Mouse (Mus musculus) erythroblast, adult 5-6 weeks (primary cell): ENCODE data around the gene Atp6v1g2. TPM values are rescaled to one million over a fixed set of nuclear protein-coding genes. Genes with fewer than 3 reads are reported as not detected.
"Not testable (repeated sequence)": the region's sequence is repeated elsewhere in the genome, so short reads cannot be mapped to it uniquely, and the experiment has no call there.

ENCODE experiments used
- ATAC-seq: replicated peaks from 2 replicates; pipeline ENCODE4 v1.8.0; 2016; ENCODE audit warnings: moderate number of reproducible peaks, mild to moderate bottlenecking, moderate TSS enrichment, inconsistent platforms; ENCODE audit not compliant: poor library complexity, low FRiP score, severe bottlenecking
- total RNA-seq, 2 experiments: library from RNA; stranded (forward) in 1 of 2; stranded (reverse) in 1 of 2; fragments of 150-400 nt in 1 of 2; fragments of 200-764, 138-1000 nt in 1 of 2; gene quantifications; 2 replicates each; pipeline versions ENCODE4 v1.2.3 to v1.2.4; 2015 to 2017; ENCODE audit warnings: low replicate concordance in 2 of 2

Gene Atp6v1g2
- total RNA-seq, 2 experiments from 2014 or later, result 2.7 to 3.8 TPM

DNA sequence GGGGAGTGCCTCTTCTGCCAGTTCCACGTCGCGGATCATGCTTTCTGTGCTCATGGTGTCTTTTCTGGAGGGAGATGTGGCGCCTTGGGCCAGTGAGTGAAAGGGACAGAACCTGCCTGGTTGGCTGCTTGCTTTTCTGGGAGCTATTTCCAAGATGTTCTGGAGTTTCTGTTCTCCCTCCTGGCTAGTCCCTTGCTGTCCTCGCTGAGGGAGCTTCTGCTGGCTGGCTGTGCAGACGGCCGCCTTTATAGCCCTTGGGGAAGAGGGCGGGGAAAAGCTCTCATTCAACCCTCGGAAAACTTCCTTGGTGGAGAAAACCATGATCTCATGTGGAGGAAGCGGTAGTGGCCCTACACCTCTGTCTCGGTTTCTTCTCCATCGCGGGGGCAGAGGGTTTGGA is 31.7 kb upstream of the Atp6v1g2 start, which contains the start of gene Tnf:
Gene Tnf (minus strand): TSS at position 221 of the 400 bp plus-strand sequence.
- ATAC-seq, result no peak

DNA sequence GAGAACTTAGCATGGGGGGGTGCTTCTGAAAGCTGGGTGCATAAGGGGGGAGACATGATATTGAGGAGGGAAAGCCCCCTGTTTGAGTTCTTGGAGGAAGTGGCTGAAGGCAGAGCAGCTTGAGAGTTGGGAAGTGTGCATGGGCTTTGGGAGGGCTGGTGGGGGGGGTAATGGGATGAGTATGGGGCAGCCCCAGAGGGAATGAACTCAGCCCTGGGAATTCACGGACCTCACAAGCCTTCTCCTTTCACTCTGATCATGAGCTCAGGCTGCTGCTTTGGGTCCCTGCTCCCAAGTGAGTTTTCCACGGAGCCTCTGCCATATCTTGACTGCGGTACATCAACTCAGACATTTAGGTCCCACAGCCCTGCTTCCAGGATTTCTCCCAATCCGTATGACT is 31.0 kb upstream of the Atp6v1g2 start:
- no peak for ATAC-seq

DNA sequence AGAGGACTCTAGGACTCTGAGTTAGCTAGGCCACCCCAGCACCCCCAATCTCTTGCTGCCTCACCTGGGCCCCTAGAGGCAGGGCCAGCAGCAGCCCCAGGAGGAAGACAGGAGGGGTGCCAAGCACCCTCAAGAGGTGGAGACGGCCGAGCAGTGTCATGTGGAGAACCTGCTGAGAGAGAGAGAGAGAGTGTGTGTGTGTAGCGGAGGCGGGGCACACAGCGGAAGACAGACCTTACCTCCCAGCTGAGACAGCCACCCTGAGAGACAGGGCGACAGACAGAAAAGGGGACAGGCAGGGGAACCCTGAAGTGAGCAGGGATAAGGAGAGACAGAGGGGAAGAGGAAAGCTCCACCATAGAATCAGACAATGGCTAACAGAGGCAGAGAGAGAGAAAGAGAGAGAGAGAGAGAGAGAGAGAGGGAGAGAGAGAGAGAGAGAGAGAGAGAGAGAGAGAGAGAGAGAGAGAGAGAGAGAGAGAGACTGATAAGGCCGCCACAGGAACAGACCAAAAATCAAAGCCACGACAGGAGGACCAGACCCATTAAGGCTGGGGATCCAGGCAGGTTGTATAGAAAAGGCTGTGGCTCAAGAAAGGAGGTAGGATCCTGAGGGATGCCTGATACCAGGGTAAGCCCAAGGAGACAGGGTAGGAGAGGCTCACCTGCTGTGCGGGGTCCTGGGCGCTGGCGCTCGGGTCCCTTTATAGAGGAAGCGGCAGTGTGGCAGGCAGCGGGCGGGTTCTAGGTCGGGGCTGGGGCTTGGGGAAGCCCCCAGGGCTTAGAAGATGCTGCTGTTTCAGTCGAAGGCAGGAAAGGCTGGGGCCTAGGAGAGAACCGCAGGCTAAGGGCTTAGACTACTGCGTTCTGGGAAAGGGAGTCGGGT is 28.7 kb upstream of the Atp6v1g2 start, which contains the start of gene Lta:
Gene Lta (minus strand): TSS at position 858 of the 886 bp plus-strand sequence.
- no peak for ATAC-seq

DNA sequence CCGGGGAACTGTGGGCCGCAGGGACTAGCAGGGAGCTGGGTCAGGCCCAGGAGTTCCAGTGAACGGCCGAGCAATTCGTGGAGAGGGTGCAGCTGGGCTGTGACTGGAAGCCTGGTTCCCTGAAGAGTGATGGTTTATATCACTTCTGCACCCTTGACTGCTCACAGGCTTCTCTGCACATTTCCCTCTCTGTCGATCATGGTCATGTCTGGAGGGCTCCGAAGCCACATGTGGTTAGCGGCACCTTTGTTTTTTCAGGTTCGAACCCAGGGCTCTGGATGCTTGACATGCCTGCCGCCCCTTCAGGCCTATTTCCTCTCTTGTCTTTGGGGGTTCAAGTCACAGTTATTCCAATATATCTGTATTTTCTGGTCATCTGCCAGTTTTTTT is 28.1 kb upstream of the Atp6v1g2 start:
- ATAC-seq, result no peak

DNA sequence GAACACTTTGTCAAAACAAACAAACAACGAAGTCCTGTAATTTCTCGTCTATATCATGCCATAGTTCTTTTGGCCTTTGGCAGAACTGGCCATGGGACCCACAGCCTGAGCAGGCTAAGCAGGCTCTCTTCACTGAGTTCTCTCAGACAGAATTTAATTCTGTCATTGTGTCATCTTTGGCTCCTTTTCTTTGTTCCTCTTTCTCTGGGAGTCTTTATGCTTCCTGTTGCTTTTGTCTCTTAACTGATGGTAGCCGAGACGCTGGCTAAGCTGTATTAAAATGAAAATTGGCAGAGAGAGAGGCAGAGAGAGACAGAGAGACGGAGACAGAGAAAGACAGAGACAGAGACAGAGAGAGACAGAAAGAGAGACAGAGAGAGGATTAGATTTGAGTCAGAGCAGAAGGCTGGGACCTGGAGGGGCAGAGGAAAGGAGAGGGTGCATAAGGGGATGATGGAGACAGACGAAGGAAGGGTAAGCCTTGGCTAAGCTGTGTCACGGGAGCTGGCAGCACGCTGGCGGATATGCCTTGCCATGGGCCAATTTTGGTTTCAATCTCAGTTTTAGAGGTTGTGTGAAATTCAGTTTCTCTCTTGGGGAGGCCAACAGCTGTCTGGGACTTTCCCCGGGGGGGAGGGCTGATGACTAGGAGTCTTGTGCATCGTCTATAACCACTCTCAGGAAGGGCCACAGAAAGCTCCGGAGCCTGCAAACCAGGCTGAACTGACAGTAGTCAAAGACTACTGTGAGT is 23.5 kb upstream of the Atp6v1g2 start:
- ATAC-seq, result no peak

DNA sequence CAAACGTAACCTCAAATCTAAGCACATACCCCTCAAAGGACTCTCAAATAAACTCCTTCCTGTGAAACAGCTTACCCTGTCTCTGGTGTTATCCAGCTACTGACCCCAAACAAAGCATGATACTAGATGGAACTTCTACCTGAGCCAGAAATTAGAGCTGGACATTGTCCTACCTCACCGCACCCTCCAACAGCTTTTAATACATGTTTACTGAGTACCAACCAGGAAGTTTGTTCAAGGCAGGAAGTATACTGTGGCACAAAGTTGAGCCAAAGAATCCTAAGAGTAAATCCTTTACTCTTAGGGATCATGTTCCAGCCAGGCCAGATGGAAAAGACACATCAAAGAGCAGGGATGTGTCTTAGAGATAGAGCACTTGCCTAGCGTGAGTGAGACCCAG is 22.9 kb upstream of the Atp6v1g2 start:
- no peak for ATAC-seq

DNA sequence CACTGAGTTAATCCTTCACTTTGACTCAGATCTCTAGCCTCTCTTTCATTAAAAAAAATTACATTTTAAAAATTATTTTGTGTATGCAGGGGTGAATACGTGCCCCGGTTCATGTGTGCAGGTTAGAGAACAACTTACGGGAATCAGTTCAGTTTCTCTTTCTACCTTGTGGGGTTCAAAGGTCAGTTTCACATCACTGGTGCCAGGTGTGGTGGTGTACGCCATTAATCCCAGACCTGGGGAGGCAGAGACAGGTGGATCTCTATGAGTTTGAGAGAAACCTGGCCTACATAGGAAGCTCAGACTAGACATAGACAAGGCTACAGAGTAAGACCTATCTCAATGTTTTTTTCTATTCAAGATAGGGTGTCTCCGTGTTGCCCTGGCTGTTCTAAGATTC is 20.4 kb upstream of the Atp6v1g2 start:
- ATAC-seq, result no peak

DNA sequence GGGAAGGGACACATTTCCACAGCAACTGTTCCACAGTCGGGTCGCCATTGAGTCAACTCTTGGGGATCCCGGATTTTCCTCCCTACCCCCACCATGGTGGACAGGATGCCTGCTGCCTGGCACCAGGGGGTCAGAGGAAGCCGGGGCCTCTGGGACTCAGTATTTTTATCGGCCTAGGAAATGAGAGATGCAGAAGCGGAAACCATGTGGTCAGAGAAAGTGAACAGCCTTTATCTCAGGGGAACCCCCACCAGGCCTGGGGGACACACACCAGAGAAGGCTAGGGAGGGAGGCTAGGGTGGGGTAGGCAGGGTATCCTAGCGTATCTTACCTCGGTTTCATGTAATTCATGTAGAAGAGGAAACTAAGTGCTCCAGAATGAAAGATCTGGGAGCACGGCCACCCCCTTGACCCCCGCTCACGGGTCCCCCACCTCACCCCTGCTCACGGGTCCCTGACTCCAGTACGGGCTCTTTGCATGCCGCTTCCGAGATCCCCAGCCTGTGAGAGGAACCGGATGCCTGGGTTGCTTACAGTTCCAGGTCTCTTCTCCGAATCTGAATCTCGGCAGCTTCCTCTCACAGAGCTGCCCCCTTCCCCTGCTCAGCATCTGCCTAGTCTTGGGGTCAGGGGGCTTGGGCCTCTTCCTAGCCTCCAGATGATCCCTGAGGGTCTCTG is 14.8 kb upstream of the Atp6v1g2 start:
- ATAC-seq, result no peak

DNA sequence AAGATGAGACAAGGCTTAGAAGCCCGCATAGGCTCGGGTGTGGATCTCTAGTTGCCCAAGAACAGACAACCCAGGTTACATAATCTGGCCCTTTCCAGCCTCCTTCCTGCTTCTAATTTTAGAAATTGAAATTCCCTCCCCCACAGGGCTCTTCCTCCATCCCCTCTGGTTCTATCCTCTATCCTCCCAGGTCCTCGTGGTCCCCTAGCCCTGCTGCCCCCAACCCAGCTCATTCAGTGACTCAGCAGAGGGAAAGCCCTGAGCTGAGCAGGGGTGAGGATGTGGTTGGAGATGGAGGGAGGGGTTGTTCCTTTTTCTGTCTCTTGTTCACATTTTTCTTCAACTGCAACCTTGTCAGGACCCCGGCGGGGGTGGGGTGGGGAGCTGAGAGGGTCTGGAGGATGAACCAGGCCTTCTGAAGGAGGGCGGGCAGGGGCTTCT is 13.8 kb upstream of the Atp6v1g2 start:
- no peak for ATAC-seq

DNA sequence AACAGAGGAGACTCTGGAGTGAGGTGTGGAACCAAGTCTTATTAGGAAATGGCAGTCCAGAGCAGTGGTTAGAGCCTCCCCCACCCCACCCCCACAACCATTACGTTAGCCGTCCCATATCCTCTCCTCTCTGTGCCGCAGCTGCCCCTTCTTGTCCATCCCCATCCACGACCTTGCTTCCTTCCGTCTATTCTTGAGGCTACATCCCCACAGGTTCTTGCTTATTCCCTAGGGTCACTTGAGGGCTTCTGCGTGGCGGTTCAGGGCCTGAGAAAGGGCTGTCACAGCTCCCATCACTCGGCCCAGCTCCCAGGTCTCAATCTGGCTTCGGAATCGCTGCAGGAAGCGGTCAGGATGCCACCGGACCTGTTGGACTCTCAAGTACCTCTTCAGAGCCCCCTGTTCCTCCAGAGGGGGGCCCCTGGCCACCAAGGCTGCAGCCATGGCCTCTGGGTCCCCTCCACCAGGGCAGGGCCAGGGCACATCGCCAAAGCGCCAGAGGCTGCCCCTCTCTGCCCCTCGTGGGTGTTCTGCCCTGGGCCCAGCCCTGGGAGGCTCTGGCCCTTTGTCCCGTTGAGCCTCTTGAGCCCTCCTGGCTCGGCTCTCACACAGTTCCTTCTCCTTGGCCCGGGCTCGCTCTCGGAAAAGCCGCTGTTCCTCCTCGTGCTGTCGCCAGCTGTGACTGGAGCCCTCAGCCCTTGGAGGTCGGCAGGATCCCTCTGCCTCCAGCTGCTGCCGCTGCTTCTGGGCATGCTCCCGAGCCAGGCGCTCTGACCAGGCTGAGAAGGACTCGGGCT is 13.1 kb upstream of the Atp6v1g2 start, which contains the start of gene Gm16181:
Gene Gm16181 (plus strand): TSS at position 679 of the 797 bp plus-strand sequence.
- ATAC-seq, result no peak

DNA sequence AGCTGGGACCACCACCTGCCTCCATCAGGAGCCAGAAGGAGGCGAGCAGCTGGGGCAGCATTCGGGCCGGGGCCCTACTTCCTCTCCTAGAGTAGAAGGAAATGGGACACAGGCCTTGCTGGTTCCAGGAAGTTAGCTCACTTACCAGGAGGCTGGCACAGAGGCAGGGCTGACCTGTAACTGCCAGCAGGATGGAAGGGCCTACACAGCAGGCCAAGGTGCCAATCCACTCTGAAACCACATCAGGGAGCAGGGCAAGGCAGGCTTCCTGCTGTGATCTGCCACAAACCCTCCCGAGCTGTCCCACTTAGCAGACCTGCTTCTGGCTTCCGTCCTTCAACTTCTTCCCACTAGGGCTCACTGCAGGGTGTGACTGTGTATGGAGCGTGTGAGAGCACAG is 11.2 kb upstream of the Atp6v1g2 start:
- ATAC-seq, result no peak

DNA sequence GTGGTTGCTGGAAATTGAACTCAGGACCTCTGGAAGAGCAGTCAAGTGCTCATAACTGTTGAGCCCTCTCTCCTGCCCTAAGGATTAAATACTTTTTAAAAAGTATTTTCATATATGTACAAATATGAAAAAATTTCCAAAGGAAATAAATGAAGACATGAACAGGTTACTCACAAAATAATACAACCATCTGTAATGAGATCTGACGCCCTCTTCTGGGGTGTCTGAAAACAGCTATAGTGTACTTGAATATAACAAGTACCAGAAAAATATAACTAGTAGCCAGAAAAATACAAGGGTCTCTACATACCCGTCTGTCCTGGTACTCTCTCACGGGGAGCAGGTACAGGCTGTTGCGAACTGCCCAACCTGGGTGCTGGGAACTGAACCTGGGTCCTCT is 8.8 kb upstream of the Atp6v1g2 start:
- no peak for ATAC-seq

DNA sequence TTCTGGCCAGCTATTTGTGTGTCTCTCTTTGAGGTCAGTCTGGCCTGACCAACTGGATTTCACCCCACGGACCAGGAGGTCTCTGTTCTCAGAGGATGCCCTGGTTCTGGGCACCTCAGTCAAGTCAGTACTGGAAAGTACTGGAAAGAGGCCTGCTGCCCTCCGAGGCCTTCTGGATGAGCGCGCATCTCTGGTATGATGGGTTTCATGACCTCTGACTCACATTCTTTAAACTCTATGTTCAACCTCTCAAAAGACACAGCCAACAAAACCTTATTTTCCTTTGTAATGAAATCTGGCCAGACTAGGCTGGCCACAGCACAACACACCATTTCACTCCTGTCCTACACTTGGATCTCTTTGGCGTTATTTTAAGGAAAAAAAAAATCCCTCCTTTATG is 8.0 kb upstream of the Atp6v1g2 start:
- ATAC-seq, result no peak

DNA sequence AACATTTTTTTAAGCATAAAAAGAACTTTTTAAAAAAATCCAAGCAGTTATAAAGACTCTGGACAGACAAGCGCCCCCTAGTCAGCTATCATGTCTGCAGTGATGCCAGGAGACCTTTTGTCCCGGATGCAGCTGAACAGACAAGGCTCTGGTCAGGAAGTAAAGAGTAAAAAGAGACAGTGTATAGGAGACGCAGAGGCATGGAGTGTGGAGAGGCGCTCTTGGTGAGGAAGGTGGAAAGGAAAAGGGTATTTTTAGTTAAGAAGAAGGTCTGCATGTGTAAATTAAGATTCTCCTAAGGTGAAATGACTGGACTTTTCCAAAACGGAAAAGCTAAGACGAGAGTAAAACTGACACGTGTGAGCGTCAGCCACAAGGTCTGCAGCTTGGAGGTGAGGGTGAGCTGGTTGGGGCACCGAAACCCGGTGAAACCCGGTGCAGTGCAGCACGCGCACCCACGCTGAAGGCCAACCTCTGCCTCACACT is 6.9 kb upstream of the Atp6v1g2 start:
- no peak for ATAC-seq

DNA sequence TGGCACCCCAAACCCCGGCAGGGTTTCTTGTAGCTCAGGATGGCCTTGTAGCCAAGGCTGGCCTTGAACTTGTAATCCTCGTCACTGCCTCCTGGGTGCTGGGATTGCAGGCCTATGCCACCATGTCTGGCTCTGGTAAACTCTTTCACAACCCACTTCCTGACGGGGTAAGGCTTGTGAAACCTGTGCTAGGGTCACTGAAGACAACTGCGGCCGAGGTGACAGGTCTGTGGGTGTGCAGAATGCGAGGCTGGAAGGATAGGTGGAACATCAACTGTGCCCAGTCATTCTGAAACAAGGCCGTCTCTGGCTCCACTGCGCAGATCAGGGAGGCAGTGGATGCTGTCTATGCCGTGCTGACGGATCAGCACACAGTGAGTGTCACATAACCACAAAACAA is 2.4 kb upstream of the Atp6v1g2 start:
- ATAC-seq, result no peak

DNA sequence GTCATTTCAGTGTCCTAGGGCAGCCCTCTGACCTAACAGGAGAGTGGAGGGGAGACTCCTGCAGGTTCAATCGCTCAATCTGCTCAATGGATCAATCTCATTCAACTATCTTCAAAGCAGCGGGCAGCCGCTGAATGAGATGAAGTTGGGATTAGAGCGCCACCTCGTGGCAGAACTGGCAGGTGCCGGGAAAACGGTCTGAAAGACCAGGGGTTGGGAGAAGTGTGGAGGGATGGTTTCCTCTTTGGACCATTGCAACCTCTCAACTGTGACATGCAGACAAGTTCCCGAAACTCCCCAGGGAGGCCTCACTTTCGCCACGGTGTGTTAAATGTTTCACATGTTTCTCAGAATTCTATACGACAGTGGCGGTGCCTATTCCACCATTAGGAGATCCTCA is 1.4 kb upstream of the Atp6v1g2 start:
- peak; percentile 64 for ATAC-seq

DNA sequence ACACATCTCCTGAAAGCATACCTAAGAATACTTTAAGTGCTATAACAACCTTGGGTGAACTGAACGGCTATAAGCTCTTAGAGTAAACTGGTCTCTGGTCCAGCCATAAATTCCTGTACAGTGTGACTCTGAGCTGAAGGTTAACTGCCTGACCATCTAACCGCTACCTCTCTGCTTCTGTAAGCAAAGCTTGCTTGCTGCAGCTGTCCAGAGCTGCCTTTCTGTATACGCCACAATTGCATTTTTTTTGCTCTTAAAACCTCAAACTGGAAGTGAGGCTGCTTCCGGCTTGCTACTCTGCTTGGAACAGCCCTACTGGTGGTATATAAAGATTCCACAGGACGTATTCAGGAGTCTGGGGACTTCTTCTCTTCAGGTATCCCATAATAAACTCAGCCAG is 801 bp upstream of the Atp6v1g2 start:
- no peak for ATAC-seq

DNA sequence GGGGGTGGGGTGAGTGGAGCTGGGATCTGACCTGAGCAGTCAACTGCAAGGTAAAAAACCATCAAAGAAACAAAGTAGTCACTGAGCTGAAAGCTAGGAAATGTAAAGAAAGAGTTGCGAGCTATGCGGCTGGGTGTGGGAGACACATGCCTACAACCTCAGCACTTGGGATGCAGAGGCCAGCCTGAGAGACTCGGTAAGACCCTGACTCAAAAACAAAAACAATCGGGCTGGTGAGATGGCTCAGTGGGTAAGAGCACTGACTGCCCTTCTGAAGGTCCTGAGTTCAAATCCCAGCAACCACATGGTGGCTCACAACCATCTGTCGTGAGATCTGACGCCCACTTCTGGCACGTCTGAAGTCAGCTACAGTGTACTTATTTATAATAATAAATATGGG is 630 bp downstream of the Atp6v1g2 start:
- not testable (repeated sequence) for ATAC-seq

DNA sequence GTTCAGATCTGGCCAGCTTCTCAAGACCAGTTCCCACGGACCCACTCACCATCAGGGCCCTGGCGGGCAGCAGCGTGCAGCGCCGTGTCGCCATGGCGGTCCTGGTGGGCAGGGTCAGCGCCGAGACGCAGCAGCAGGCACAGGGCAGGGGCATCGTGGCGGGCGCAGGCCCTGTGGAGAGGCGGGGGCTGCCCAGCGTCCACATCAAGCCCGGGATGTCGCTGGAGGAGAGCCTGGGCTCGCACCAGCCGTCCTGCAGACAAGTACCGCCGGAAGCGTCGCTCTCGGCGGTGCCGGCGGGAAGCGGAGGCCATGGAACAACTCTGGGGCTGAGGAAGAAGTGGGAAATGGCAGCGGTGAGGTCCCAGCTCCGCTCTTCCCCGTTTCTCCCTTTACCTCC is 1.4 kb downstream of the Atp6v1g2 start:
- ATAC-seq, result no peak
